Mouse (Mus musculus) layer of hippocampus, adult 18-20 months (tissue): Measurements from ENCODE around the gene Col4a1. TPM values are rescaled to one million over a fixed set of nuclear protein-coding genes. Genes with fewer than 3 reads are reported as not detected.

Source experiments
- DNase-seq, 2 experiments: peaks; one replicate each; pipeline ENCODE4 v3.0.0; 2022; ENCODE audit warnings: low spot score in 2 of 2
- total RNA-seq, 2 experiments: library from RNA; stranded (reverse); gene quantifications; 2 replicates each; pipeline ENCODE4 v1.2.3; 2021

Gene Col4a1
- total RNA-seq, 2 experiments from 2014 or later: 33.4 to 43.0 TPM

GRCm38 (mm10) chr8:11270826-11271225 is 41.8 kb downstream of the Col4a1 start:
- DNase-seq: no peak

GRCm38 (mm10) chr8:11268753-11269152 is 43.9 kb downstream of the Col4a1 start:
- DNase-seq: no peak

GRCm38 (mm10) chr8:11266471-11266870 is 46.2 kb downstream of the Col4a1 start:
- no peak for DNase-seq

- DNase-seq: no peak
These were observed 46.7 kb downstream of the Col4a1 start for GRCm38 (mm10) chr8:11265971-11266370.

- no peak for DNase-seq
These were observed 48.8 kb downstream of the Col4a1 start for GRCm38 (mm10) chr8:11263848-11264247.

GRCm38 (mm10) chr8:11262031-11262735 is 50.4 kb downstream of the Col4a1 start:
- DNase-seq: no peak

- DNase-seq: no peak
These were observed 52.6 kb downstream of the Col4a1 start for GRCm38 (mm10) chr8:11259832-11260615.

- DNase-seq: no peak
These were observed 54.0 kb downstream of the Col4a1 start for GRCm38 (mm10) chr8:11258517-11259136.

GRCm38 (mm10) chr8:11257079-11258017 is 55.3 kb downstream of the Col4a1 start:
- no peak for DNase-seq

GRCm38 (mm10) chr8:11256405-11256804 is 56.2 kb downstream of the Col4a1 start:
- no peak for DNase-seq

GRCm38 (mm10) chr8:11255680-11256079 is 56.9 kb downstream of the Col4a1 start:
- no peak for DNase-seq

GRCm38 (mm10) chr8:11254914-11255530 is 57.6 kb downstream of the Col4a1 start:
- DNase-seq: no peak

GRCm38 (mm10) chr8:11254510-11254909 is 58.1 kb downstream of the Col4a1 start:
- no peak for DNase-seq

- peak; percentile 64 to 92 for DNase-seq
These were observed 59.1 kb downstream of the Col4a1 start for GRCm38 (mm10) chr8:11253556-11253955.

- DNase-seq: peak in 1 of 2 experiments; percentile 32
These were observed 59.6 kb downstream of the Col4a1 start for GRCm38 (mm10) chr8:11253041-11253440.

- no peak for DNase-seq
These were observed 60.3 kb downstream of the Col4a1 start for GRCm38 (mm10) chr8:11252235-11252774.

GRCm38 (mm10) chr8:11250149-11250548 is 62.5 kb downstream of the Col4a1 start:
- DNase-seq: no peak

- peak; percentile 20 to 73 for DNase-seq
These were observed 63.0 kb downstream of the Col4a1 start for GRCm38 (mm10) chr8:11249541-11250058.

GRCm38 (mm10) chr8:11248712-11249111 is 63.9 kb downstream of the Col4a1 start:
- no peak for DNase-seq

- DNase-seq: no peak
These were observed 71.1 kb downstream of the Col4a1 start for GRCm38 (mm10) chr8:11241488-11241887.
